Mouse (Mus musculus): Measurements from ENCODE around the gene Slc40a1. TPM values are rescaled to one million over a fixed set of nuclear protein-coding genes. Genes with fewer than 3 reads are reported as not detected.

Gene Slc40a1
- polyA plus RNA-seq (2014; fragmentation: Nextera tagmentation; extraction: Ambion mirVana): 22.7 and 26.0 TPM in 2 replicates

- Histone ChIP-seq H3K4me2 (ENCODE audit: low read length) (peak within 1 kb of the TSS; percentile 70), H3K9ac (ENCODE audit: low read length) (peak within 1 kb of the TSS; percentile 74), H3K9me3 (ENCODE audit: control insufficient read depth, low read length) (no peaks in the 10 kb centered on the region), H3K4me1 (ENCODE audit: control insufficient read depth in 2 of 2, insufficient read depth in 2 of 2, low read length in 2 of 2) (peaks cover 0 to 5% of the 10 kb centered on the region in 2 experiments; a peak in 2 of 4 replicates), H3K27me3 (ENCODE audit: control insufficient read depth, insufficient read depth, low read length) (no peaks in the 10 kb centered on the region), H3K36me3 (ENCODE audit: control insufficient read depth, insufficient read depth, low read length) (no peaks in the 10 kb centered on the region), H3K27ac (replicated peaks in 1 of 2; ENCODE audit: control insufficient read depth in 1 of 2, insufficient read depth in 1 of 2, low read depth in 2 of 2, low read length in 2 of 2) (peak within 1 kb of the TSS in 1 of 2 experiments; percentile 9; a peak in 1 of 4 replicates), H3K4me3 (ENCODE audit: control insufficient read depth in 1 of 2, insufficient read depth in 1 of 2, low read depth in 1 of 2, low read length in 2 of 2) (peak within 1 kb of the TSS; percentile 55 to 88)
- ATAC-seq (ENCODE audit: insufficient number of reproducible peaks, insufficient read depth, low FRiP score, low read depth): no peak
- WGBS: 24% methylated on average over 9 of the region's 9 CpGs
Observed at GRCm38 (mm10) chr1:45926393-45926763, at the start of gene Slc40a1. Slc40a1 (minus strand) TSS chr1:45926523.

DNA sequence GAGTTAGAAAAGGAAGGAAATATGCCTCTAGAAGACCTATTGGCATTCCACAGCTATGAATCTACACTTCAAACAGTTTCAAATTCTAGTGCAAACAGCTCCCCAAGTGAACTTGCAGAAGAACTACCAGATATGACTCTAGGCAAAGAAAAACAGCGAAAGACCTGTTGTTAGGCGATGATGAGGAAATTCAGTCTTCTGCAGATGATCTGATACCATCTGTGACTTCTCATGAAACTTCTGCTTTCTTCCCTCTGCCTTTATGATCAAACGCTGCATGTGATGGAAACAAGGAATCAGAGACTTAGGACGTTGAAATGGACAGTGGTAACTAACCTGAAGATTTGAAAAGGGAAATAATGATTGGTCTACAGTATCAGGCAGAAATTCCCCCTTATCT is 45.0 kb upstream of the Slc40a1 start:
- H3K4me2 ChIP-seq (ENCODE audit: low read length): no peak overlapping the region
- H3K4me3 ChIP-seq (ENCODE audit: control insufficient read depth in 1 of 2, insufficient read depth in 1 of 2, low read depth in 1 of 2, low read length in 2 of 2): no peak overlapping the region
- H3K9ac ChIP-seq (ENCODE audit: low read length): no peak overlapping the region
- no peak overlapping the region for H3K27ac ChIP-seq (replicated peaks in 1 of 2; ENCODE audit: control insufficient read depth in 1 of 2, insufficient read depth in 1 of 2, low read depth in 2 of 2, low read length in 2 of 2)
- no peaks in the 10 kb centered on the region for H3K36me3 ChIP-seq (ENCODE audit: control insufficient read depth, insufficient read depth, low read length)
- no peaks in the 10 kb centered on the region for H3K4me1 ChIP-seq (ENCODE audit: control insufficient read depth in 2 of 2, insufficient read depth in 2 of 2, low read length in 2 of 2)
- H3K9me3 ChIP-seq (ENCODE audit: control insufficient read depth, low read length): no peaks in the 10 kb centered on the region
- H3K27me3 ChIP-seq (ENCODE audit: control insufficient read depth, insufficient read depth, low read length): no peaks in the 10 kb centered on the region
- ATAC-seq (ENCODE audit: insufficient number of reproducible peaks, insufficient read depth, low FRiP score, low read depth): no peak
- WGBS: 79% methylated on average over 4 of the region's 4 CpGs

GRCm38 (mm10) chr1:45948988-45949387 is 22.7 kb upstream of the Slc40a1 start:
- Histone ChIP-seq H3K9ac (ENCODE audit: low read length) (no peak overlapping the region), H3K27ac (replicated peaks in 1 of 2; ENCODE audit: control insufficient read depth in 1 of 2, insufficient read depth in 1 of 2, low read depth in 2 of 2, low read length in 2 of 2) (no peak overlapping the region), H3K36me3 (ENCODE audit: control insufficient read depth, insufficient read depth, low read length) (no peaks in the 10 kb centered on the region), H3K4me2 (ENCODE audit: low read length) (no peak overlapping the region), H3K9me3 (ENCODE audit: control insufficient read depth, low read length) (no peaks in the 10 kb centered on the region), H3K27me3 (ENCODE audit: control insufficient read depth, insufficient read depth, low read length) (no peaks in the 10 kb centered on the region), H3K4me1 (ENCODE audit: control insufficient read depth in 2 of 2, insufficient read depth in 2 of 2, low read length in 2 of 2) (no peaks in the 10 kb centered on the region), H3K4me3 (ENCODE audit: control insufficient read depth in 1 of 2, insufficient read depth in 1 of 2, low read depth in 1 of 2, low read length in 2 of 2) (no peak overlapping the region)
- no peak for ATAC-seq (ENCODE audit: insufficient number of reproducible peaks, insufficient read depth, low FRiP score, low read depth)
- 56% methylated on average over 2 of the region's 2 CpGs for WGBS

DNA sequence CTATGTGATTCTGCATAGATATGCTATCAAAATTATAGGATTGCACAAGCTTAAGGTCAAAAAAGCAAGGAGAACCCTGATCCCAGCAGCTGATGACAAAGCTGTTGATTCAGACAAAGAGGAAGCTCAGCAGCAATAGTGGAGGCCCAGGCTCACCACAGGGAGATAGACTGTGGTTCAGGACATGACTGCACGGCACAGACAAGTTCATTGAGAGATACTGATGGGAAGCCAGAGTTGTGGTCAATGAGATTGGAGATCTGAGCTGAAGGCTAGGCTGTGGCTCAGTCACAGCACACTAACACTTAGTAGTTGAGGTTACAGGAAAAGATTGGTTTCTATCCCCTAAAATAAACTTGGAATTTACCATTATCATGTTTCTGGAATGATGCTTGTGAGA is 21.5 kb upstream of the Slc40a1 start:
- no peaks in the 10 kb centered on the region for H3K9me3 ChIP-seq (ENCODE audit: control insufficient read depth, low read length)
- ATAC-seq (ENCODE audit: insufficient number of reproducible peaks, insufficient read depth, low FRiP score, low read depth): no peak
- H3K4me3 ChIP-seq (ENCODE audit: control insufficient read depth in 1 of 2, insufficient read depth in 1 of 2, low read depth in 1 of 2, low read length in 2 of 2): no peak overlapping the region
- H3K9ac ChIP-seq (ENCODE audit: low read length): no peak overlapping the region
- H3K4me1 ChIP-seq (ENCODE audit: control insufficient read depth in 2 of 2, insufficient read depth in 2 of 2, low read length in 2 of 2): no peaks in the 10 kb centered on the region
- no peak overlapping the region for H3K27ac ChIP-seq (replicated peaks in 1 of 2; ENCODE audit: control insufficient read depth in 1 of 2, insufficient read depth in 1 of 2, low read depth in 2 of 2, low read length in 2 of 2)
- H3K27me3 ChIP-seq (ENCODE audit: control insufficient read depth, insufficient read depth, low read length): no peaks in the 10 kb centered on the region
- H3K4me2 ChIP-seq (ENCODE audit: low read length): no peak overlapping the region
- WGBS: 43% methylated on average over 1 of the region's 1 CpGs
- no peaks in the 10 kb centered on the region for H3K36me3 ChIP-seq (ENCODE audit: control insufficient read depth, insufficient read depth, low read length)

GRCm38 (mm10) chr1:45931127-45931526 is 4.8 kb upstream of the Slc40a1 start:
- no peaks in the 10 kb centered on the region for H3K27me3 ChIP-seq (ENCODE audit: control insufficient read depth, insufficient read depth, low read length)
- H3K27ac ChIP-seq (replicated peaks in 1 of 2; ENCODE audit: control insufficient read depth in 1 of 2, insufficient read depth in 1 of 2, low read depth in 2 of 2, low read length in 2 of 2): no peak overlapping the region
- no peak overlapping the region for H3K9ac ChIP-seq (ENCODE audit: low read length)
- H3K4me3 ChIP-seq (ENCODE audit: control insufficient read depth in 1 of 2, insufficient read depth in 1 of 2, low read depth in 1 of 2, low read length in 2 of 2): no peak overlapping the region
- H3K4me1 ChIP-seq (ENCODE audit: control insufficient read depth in 2 of 2, insufficient read depth in 2 of 2, low read length in 2 of 2): peaks cover 0 to 3% of the 10 kb centered on the region in 2 experiments; a peak in 2 of 4 replicates
- H3K36me3 ChIP-seq (ENCODE audit: control insufficient read depth, insufficient read depth, low read length): no peaks in the 10 kb centered on the region
- H3K9me3 ChIP-seq (ENCODE audit: control insufficient read depth, low read length): no peaks in the 10 kb centered on the region
- no peak for ATAC-seq (ENCODE audit: insufficient number of reproducible peaks, insufficient read depth, low FRiP score, low read depth)
- H3K4me2 ChIP-seq (ENCODE audit: low read length): no peak overlapping the region

- H3K4me3 ChIP-seq (ENCODE audit: control insufficient read depth in 1 of 2, insufficient read depth in 1 of 2, low read depth in 1 of 2, low read length in 2 of 2): no peak overlapping the region
- H3K9me3 ChIP-seq (ENCODE audit: control insufficient read depth, low read length): no peaks in the 10 kb centered on the region
- H3K27ac ChIP-seq (replicated peaks in 1 of 2; ENCODE audit: control insufficient read depth in 1 of 2, insufficient read depth in 1 of 2, low read depth in 2 of 2, low read length in 2 of 2): no peak overlapping the region
- peaks cover 0 to 5% of the 10 kb centered on the region in 2 experiments; a peak in 2 of 4 replicates for H3K4me1 ChIP-seq (ENCODE audit: control insufficient read depth in 2 of 2, insufficient read depth in 2 of 2, low read length in 2 of 2)
- WGBS: 46% methylated on average over 3 of the region's 3 CpGs
- H3K36me3 ChIP-seq (ENCODE audit: control insufficient read depth, insufficient read depth, low read length): no peaks in the 10 kb centered on the region
- H3K9ac ChIP-seq (ENCODE audit: low read length): no peak overlapping the region
- no peak overlapping the region for H3K4me2 ChIP-seq (ENCODE audit: low read length)
- ATAC-seq (ENCODE audit: insufficient number of reproducible peaks, insufficient read depth, low FRiP score, low read depth): no peak
- no peaks in the 10 kb centered on the region for H3K27me3 ChIP-seq (ENCODE audit: control insufficient read depth, insufficient read depth, low read length)
Observed at GRCm38 (mm10) chr1:45926911-45927310, 588 bp upstream of the Slc40a1 start.

- Histone ChIP-seq H3K27ac (replicated peaks in 1 of 2; ENCODE audit: control insufficient read depth in 1 of 2, insufficient read depth in 1 of 2, low read depth in 2 of 2, low read length in 2 of 2) (peak overlapping the region in 1 of 2 experiments; percentile 9; a peak in 1 of 4 replicates), H3K9ac (ENCODE audit: low read length) (peak overlapping the region; percentile 74), H3K4me1 (ENCODE audit: control insufficient read depth in 2 of 2, insufficient read depth in 2 of 2, low read length in 2 of 2) (peaks cover 0 to 5% of the 10 kb centered on the region in 2 experiments; a peak in 2 of 4 replicates), H3K4me2 (ENCODE audit: low read length) (peak overlapping the region; percentile 70), H3K27me3 (ENCODE audit: control insufficient read depth, insufficient read depth, low read length) (no peaks in the 10 kb centered on the region), H3K36me3 (ENCODE audit: control insufficient read depth, insufficient read depth, low read length) (no peaks in the 10 kb centered on the region), H3K4me3 (ENCODE audit: control insufficient read depth in 1 of 2, insufficient read depth in 1 of 2, low read depth in 1 of 2, low read length in 2 of 2) (peak overlapping the region; percentile 55 to 88), H3K9me3 (ENCODE audit: control insufficient read depth, low read length) (no peaks in the 10 kb centered on the region)
- ATAC-seq (ENCODE audit: insufficient number of reproducible peaks, insufficient read depth, low FRiP score, low read depth): peak; percentile 96
- WGBS: under 1% methylated on average over 51 of the region's 53 CpGs
Observed at GRCm38 (mm10) chr1:45925500-45926392, 577 bp downstream of the Slc40a1 start.

Data from heart, embryonic 14.5 days (tissue).